Mouse (Mus musculus) CD4-positive naive resting alpha-beta T cell, adult 76 days (primary cell): ENCODE results near the gene Gfy. TPM values are rescaled to one million over a fixed set of nuclear protein-coding genes. Genes with fewer than 3 reads are reported as not detected.

Experiments used
- total RNA-seq: library from RNA; stranded (reverse); gene quantifications from one replicate; pipeline ENCODE4 v1.2.4, GENCODE M21; 2023

Gene Gfy
- total RNA-seq: not detected

DNA sequence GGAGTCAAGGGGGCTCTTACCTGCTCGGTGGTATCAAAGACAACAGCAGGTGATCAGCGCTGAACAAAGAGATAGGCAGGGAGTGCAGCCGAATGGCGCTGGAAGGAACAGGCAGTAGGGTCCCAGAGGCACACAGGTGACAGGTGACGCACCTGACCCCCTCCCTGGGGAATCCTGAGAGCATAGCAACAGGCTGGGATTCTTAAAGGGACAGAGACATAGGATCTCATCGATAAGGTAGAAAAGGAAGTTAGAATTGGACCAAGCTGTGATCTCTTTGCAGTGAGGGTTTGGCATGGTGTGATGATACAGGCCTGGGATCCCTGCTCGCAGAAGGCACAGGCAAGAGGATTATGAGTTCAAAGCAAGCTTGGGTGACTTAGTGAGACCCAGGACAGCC is at the start of gene Gfy:
Gene Gfy (minus strand): TSS at position 101 of the 400 bp plus-strand sequence.

DNA sequence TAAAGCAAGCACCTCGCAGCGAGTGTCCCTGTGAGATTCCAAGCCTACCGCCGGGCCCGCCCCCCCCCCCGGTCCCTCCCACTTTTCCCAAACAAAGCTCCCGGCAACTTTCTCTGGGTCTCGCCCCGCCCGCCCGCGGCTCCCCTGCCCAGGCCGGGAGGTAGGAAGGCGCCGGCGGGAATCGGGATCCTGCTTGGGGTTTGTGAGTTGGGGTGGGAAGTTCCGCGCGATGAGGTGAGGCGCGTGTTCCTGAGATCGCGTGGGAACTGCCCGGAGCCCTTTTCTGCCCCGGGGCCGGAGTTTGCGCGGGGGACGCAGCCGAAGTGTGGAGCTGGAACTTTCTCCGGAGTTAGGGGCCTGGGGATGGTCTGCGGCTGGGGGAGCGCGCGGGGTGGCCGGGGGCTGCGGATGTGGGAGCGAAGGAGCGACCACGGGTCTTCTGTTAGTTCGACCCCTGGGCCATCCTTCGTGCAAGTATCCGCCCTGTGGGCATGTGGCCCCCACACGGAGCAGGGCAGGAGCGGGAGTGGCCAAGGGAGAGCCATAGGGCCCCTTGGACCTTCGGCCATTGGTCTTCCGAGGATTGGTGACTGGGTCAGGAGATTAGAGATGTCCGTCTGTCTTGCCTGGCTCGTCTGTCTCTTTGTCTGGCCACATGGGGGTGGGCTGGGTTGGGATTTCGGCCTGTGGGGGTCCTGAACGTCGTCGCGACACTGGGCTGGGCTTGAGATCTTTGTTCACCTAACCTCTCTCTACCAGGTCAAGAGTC is 36.5 kb upstream of the Gfy start, which contains the start of gene Tead2:
Gene Tead2 (plus strand): TSS at position 81 of the 769 bp plus-strand sequence.

DNA sequence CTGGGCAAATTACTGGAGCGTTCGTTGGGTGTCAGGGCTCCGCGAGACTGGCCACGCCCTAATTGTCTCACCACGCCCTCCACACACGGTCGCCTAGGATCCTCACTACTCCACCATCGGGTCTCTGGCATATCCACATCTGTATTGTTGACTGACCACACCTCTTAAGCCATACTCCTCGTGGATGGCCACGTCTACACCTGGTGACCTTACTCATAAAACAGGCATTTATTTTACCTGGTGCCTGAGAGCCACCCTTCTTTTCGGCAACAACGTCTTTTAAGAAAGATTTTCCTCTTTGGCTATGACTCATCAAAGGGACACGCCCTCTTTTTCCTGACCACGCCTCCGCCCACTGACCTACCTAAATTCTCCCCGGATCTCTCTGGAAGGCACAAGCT is 32.5 kb upstream of the Gfy start, which contains the start of gene Dkkl1:
Gene Dkkl1 (minus strand): TSS at position 297 of the 401 bp plus-strand sequence.

DNA sequence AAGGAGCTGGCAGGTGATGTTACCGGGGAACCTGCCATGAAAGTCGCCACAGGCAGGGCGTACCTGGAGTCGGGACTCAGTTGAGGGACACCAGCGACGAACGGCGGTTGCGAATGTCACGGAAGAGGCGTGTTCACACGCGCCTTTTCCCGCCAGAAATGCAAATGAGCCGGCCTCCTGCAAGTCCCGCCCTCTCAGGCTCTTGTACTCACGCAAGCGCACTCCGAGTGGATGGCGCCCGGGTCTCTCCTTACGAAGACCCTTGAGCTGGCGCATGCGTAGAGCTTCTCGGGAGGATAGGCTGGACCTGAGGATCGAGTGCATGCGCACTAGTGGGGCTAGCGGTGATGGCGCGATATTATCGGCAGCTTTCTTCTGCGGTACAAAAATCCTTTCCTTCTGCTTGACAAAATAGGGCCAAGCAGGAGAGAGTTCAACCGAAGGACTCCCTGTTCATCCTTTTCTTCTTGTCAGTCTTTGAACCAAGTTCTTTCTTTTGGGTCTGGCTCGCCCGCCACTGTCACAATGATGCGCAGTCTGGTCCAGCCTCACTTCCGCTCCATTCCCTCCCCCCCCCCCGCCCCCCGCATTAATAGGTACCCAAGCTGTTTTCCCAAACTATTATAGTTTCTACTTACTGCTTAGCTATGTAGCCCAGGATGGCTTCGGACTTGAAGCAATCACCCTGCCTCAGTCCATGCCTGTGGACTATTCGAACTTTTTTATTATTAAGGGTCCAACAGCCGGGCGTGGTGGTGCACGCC is 25.2 kb upstream of the Gfy start, which contains the start of gene Ccdc155:
Gene Ccdc155 (minus strand): TSS at position 513 of the 764 bp plus-strand sequence.

DNA sequence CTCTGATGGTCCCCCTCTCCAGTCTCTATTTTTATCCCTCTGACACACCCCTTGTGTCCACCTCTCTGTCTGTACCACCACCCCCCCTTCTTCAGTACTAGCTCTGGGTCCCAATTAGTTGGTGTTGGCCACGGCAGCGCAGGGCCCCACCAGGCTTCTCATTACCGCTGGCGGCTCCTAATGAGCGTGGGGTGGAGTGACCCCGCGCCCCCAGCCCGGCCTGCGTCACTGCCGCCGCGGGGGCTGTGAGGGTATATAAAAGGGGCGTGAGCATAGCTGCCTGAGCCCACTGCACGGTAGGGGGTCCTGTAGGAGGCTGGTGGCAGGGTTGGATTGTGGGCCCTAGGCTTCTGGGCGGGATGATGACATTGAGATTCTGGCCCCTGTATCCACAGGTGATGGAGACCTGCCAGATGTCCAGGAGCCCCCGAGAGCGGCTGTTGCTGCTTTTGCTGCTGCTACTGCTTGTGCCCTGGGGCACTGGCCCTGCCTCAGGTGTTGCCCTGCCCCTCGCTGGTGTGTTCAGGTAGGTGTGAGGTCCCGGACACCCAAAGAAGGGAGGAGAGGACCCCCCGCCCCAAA is 1.6 kb upstream of the Gfy start, which contains the start of gene Pth2:
Gene Pth2 (plus strand): TSS at position 100 of the 582 bp plus-strand sequence.

DNA sequence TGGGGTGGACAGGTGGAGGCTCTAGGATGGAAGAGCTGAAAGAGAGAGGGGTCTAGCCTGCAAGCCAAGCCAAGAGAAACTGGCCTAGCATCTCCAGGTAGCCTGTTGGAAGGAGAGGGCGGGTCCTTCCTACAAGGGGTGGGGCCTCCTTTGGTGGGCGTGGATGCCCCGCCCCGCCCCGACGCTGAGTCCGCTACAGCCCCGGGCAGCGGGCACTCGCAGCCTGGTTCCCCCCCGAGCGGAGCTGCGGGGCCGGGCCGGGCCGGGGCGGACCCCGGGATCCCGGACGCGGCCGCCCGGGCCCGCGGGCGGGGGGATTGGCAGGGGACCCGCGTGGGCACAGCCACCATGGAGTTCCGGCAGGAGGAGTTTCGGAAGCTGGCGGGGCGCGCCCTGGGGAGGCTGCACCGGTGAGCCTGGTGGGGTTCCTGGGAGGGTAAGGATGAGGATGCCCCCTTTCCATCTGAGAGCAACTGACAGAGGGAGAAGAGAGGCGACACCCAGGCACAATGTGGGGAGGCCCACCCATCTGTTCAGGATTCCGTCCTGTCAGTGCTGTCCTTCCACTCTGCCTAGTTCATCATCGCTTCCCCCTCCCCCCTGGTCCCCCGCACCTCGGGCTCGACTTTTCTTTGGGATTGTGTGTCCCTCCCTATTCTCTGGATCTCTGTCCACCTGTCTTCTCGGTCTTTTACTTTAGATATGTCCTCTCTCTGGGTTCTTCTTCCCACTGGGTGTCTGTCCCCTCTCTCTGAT is 15.5 kb downstream of the Gfy start, which contains the start of gene Slc17a7:
Gene Slc17a7 (plus strand): TSS at position 215 of the 756 bp plus-strand sequence.

DNA sequence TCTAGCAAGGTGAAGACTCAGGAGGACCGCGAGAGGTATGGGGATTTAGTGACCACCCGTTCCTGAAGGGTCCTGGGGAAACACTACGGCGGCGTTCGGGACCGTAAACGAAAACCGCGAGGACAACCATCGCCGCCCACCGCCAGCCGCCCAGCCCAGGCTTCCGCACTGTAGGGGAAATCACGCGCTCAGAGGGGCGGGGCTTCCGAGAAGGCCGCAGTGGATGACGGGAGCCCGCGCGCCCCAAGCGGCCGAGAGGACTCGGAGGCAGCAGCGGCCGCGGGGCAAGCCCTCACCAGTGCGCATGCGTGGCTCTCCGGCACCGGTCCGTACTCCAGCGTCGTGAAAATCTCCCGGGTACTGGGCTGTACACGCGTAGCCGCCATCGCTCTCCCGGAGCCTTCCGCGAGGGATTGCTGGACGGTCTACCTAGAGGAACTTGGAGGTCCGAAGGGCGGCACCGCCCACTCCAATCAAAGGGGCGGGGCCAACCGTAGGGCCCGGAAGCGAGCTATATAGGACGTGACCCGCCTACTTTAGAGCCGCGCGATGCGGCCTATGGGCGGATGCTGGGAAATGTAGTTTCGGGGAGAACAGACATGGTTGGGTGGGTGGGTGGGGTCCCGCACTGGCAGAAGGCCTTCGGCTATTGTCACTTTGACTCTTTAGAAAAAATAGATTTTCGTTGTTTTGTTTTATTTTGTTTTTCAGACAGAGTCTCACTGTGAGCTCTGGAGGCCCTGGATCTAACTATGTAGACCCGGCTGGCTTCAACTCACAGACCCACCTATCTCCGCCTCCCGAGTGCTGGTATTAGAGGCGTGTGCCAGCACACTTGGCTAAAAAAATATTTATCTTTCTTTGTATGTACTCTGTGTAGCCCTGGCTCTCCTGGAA is 25.0 kb downstream of the Gfy start, which contains the start of the genes Pih1d1 and Aldh16a1:
Gene Pih1d1 (plus strand): TSS at position 208 of the 897 bp plus-strand sequence.
Gene Aldh16a1 (minus strand): TSS at position 489 of the 897 bp plus-strand sequence.

DNA sequence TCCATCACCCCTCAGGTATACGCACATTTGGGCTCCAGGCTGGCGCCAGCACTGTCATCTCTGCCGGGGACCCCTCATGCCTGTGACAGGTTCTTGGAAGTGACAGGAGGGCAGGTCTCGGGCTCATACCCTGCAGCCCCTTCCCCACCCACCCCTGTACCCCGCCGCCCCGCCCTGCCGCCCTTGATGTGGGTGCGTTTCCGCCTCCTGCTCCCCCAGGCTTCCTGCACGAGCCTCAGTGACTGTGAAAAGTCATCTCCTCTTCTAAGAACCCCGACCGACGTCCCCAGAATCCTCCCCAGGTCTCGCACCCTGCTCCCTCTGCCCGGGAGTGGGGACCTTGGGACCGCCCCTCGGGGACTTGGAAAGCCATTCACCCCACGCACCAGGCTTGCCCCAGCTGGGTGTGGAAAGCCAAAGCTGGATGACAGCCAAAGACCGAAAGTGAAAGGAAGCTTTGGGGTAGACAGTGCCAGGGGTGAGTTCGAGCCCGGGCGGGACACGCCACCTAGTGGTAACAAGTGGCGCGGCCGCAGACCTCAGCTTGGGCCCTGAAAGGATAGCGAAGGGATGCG is 43.3 kb downstream of the Gfy start, which contains the start of the genes Gm45713 and Flt3l:
Gene Gm45713 (minus strand): TSS at position 239 of the 575 bp plus-strand sequence.
Gene Flt3l (minus strand): TSS at position 440 of the 575 bp plus-strand sequence.

DNA sequence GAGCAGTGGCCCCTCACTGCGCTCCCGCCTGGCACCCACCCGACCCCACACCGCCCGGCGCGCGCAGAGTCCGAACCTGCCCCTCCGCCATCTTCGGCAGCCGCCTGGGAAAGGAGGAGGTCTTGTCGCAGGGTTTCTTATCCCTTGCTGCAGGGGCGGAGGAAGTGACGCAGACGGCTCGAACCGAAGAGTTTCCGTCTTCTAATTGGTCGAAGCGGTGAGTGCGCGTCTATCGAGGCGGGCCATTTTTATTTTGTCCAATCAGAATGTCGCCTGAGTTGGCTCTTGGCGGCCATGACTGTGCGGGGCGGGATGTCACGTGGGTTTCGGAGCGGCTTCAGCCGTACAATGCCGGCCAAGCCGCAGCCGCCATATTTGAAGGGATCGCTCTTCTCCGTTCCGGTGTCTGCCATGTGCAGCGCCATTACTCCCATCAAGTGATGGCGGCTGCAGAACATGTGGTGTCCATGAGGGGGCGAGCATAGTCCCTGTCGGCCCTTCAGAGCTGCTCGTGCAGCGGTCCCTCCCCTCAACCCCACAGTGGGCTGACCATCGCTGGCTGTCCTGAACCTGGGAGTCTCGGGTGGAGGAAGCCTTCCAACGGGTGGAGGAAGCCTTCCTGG is 50.6 kb downstream of the Gfy start, which contains the start of gene Rpl13a:
Gene Rpl13a (minus strand): TSS at position 138 of the 623 bp plus-strand sequence.

Other genes with a start within 250 kb of the Gfy start
- not detected for gene Tsks, start 236.4 kb downstream of the Gfy start, total RNA-seq
- 0.76 TPM for gene Cpt1c, start 204.7 kb downstream of the Gfy start, total RNA-seq
- gene Prmt1, start 193.0 kb downstream of the Gfy start, total RNA-seq: 116 TPM
- 134 TPM for gene Irf3, start 181.9 kb downstream of the Gfy start, total RNA-seq
- gene Bcl2l12, start 180.9 kb downstream of the Gfy start, total RNA-seq: 12.2 TPM
- 92.7 TPM for gene Scaf1, start 163.2 kb downstream of the Gfy start, total RNA-seq
- 5.5 TPM for gene Rras, start 161.6 kb downstream of the Gfy start, total RNA-seq
- 68.4 TPM for gene Prr12, start 126.7 kb downstream of the Gfy start, total RNA-seq
- 75.9 TPM for gene Nosip, start 117.1 kb downstream of the Gfy start, total RNA-seq
- 1.5 TPM for gene Prrg2, start 116.9 kb downstream of the Gfy start, total RNA-seq
- 6.3 TPM for gene Rcn3, start 87.3 kb downstream of the Gfy start, total RNA-seq
- gene Fcgrt, start 75.7 kb downstream of the Gfy start, total RNA-seq: 16.1 TPM
- gene Rps11, start 55.1 kb downstream of the Gfy start, total RNA-seq: 3,007 TPM
- 5,416 TPM for gene Rpl13a, start 50.8 kb downstream of the Gfy start, total RNA-seq
- not detected for gene Gm45713, start 43.3 kb downstream of the Gfy start, total RNA-seq
- gene Flt3l, start 43.1 kb downstream of the Gfy start, total RNA-seq: 212 TPM
- 31.0 TPM for gene Pih1d1, start 25.3 kb downstream of the Gfy start, total RNA-seq
- gene Aldh16a1, start 25.0 kb downstream of the Gfy start, total RNA-seq: 51.1 TPM
- not detected for gene Slc17a7, start 15.6 kb downstream of the Gfy start, total RNA-seq
- gene Pth2, start 1.4 kb upstream of the Gfy start, total RNA-seq: not detected
- gene Ccdc155, start 25.3 kb upstream of the Gfy start, total RNA-seq: not detected
- gene Dkkl1, start 32.6 kb upstream of the Gfy start, total RNA-seq: not detected
- not detected for gene Tead2, start 36.2 kb upstream of the Gfy start, total RNA-seq
- gene Cd37, start 59.5 kb upstream of the Gfy start, total RNA-seq: 344 TPM
- gene Slc6a16, start 61.5 kb upstream of the Gfy start, total RNA-seq: not detected
- gene Slc6a21, start 97.9 kb upstream of the Gfy start, total RNA-seq: not detected
- gene Trpm4, start 154.2 kb upstream of the Gfy start, total RNA-seq: 8.1 TPM
- not detected for gene Hrc, start 155.7 kb upstream of the Gfy start, total RNA-seq
- gene Ppfia3, start 187.4 kb upstream of the Gfy start, total RNA-seq: 0.26 TPM
- gene Lin7b, start 191.0 kb upstream of the Gfy start, total RNA-seq: not detected
- gene Snrnp70, start 216.2 kb upstream of the Gfy start, total RNA-seq: 741 TPM
- not detected for gene Kcna7, start 226.1 kb upstream of the Gfy start, total RNA-seq
- gene Ntf5, start 234.1 kb upstream of the Gfy start, total RNA-seq: not detected
- not detected for gene Lhb, start 241.3 kb upstream of the Gfy start, total RNA-seq